Mouse (Mus musculus): ENCODE measurements around the gene Mob4.

DNA sequence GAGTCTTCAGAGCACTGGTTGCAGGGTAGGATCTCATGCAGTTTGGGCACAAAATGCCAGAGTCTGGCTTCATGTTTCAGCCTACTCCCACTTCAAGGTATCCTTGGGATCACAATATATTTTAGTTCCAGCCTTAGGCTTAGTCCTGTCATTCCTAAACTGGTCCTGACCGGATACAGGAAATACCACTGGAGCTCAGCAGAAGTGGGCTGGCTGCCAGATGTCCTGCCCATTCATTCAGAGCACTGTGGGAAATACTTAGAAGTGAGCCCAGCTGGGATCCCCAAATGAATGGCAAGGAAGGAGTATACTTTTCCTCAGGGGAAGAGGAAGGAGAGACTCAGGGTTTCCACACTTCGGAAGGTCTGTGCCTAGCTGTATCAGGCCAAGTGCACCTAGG, 62.3 kb downstream of the Mob4 start:
- TF ChIP-seq HCFC1 (IDR thresholded peaks at IDR 0.05; ENCODE audit: borderline replicate concordance, insufficient read depth, low read length) (no peak), CHD2 (IDR thresholded peaks at IDR 0.05; ENCODE audit: low read depth, low read length) (no peak)
